Mouse (Mus musculus) ES-E14 (cell line): ENCODE data around the gene Ppie.

ENCODE experiments used
- MAFK ChIP-seq: IDR thresholded peaks from 2 replicates; pipeline ENCODE4 v1.6.1; 2014; ENCODE audit warnings: mild to moderate bottlenecking, low read depth, low read length, inconsistent platforms; ENCODE audit not compliant: insufficient read depth
- ZC3H11A ChIP-seq: IDR thresholded peaks from 2 replicates; pipeline ENCODE4 v1.6.1; 2012; ENCODE audit warnings: low read depth, mild to moderate bottlenecking, inconsistent platforms, low read length, borderline replicate concordance
- ZNF384 ChIP-seq: IDR thresholded peaks from 2 replicates; pipeline ENCODE4 v1.6.1; 2012; ENCODE audit warnings: low read depth, low read length, inconsistent platforms

- no peak for TF ChIP-seq ZC3H11A
- TF ChIP-seq MAFK: 0 out of 2 replicates have a peak, but pooled peaks have one; percentile 29
- no peak for TF ChIP-seq ZNF384
Observed at GRCm38 (mm10) chr4:123083323-123083902, 56.3 kb downstream of the Ppie start.
